Mouse (Mus musculus): ENCODE measurements around the gene Nes. TPM values are rescaled to one million over a fixed set of nuclear protein-coding genes. Genes with fewer than 3 reads are reported as not detected.

The Nes gene
- polyA plus RNA-seq, 1 experiment: 3.4 TPM

- Histone ChIP-seq H3K4me3 (replicated peaks; ENCODE audit: insufficient read depth, low read depth, low read length) (no peak overlapping the region), H3K4me1 (ENCODE audit: control insufficient read depth, insufficient read depth, low read length) (no peaks in the 10 kb centered on the region; the same call in 1 of the 2 replicates), H3K27ac (ENCODE audit: insufficient read depth, low read length) (no peak overlapping the region), H3K27me3 (ENCODE audit: control insufficient read depth, insufficient read depth, low read length) (peaks cover 7% of the 10 kb centered on the region; the same call in 1 of the 2 replicates)
- no peak for TF ChIP-seq POLR2A (IDR thresholded peaks at IDR 0.05; ENCODE audit: borderline replicate concordance, insufficient read depth, low read length)
- no peak for TF ChIP-seq CTCF (IDR thresholded peaks at IDR 0.05; ENCODE audit: borderline replicate concordance, insufficient read depth, low read depth, low read length)
- 86% methylated on average over 1 of the region's 1 CpGs for WGBS
- DNase-seq: no peak
These were observed 24.4 kb upstream of the Nes start for GRCm38 (mm10) chr3:87946541-87946860.

GRCm38 (mm10) chr3:87947056-87947810 is 23.6 kb upstream of the Nes start:
- no peak for DNase-seq

DNA sequence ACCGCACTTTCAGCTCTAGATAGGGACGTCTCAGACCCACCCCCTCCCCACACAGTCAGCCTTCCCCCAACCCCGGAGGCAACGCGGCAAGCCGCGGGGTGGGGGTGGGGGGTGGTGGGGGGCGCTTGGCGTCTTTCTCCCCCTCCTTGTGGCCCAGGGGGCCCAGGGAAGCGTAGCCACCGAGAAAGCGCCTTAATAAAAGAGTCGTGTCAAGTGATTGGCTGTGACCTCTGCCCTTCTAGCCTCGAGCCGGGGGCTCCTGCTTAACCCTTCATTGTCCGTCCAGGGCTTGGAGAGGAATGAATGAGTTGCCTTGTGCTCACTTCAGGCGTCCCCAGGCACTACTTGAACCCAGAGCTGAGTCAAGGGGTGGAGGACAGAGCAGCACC is 23.1 kb upstream of the Nes start:
- no peak for DNase-seq
- Histone ChIP-seq H3K27me3 (ENCODE audit: control insufficient read depth, insufficient read depth, low read length) (peaks cover 7% of the 10 kb centered on the region; the same call in 1 of the 2 replicates), H3K4me1 (ENCODE audit: control insufficient read depth, insufficient read depth, low read length) (no peaks in the 10 kb centered on the region; the same call in 1 of the 2 replicates), H3K4me3 (replicated peaks; ENCODE audit: insufficient read depth, low read depth, low read length) (no peak overlapping the region), H3K27ac (ENCODE audit: insufficient read depth, low read length) (no peak overlapping the region)
- WGBS: 1% methylated on average over 17 of the region's 17 CpGs
- no peak for TF ChIP-seq POLR2A (IDR thresholded peaks at IDR 0.05; ENCODE audit: borderline replicate concordance, insufficient read depth, low read length)
- TF ChIP-seq CTCF (IDR thresholded peaks at IDR 0.05; ENCODE audit: borderline replicate concordance, insufficient read depth, low read depth, low read length): no peak

More at GRCm38 (mm10) chr3:87947056-87947810, 23.6 kb upstream of the Nes start:
- 19% methylated on average over 26 of the region's 26 CpGs for WGBS
- H3K27ac ChIP-seq (ENCODE audit: insufficient read depth, low read length): no peak overlapping the region
- no peak for TF ChIP-seq CTCF (IDR thresholded peaks at IDR 0.05; ENCODE audit: borderline replicate concordance, insufficient read depth, low read depth, low read length)
- TF ChIP-seq POLR2A (IDR thresholded peaks at IDR 0.05; ENCODE audit: borderline replicate concordance, insufficient read depth, low read length): no peak
- no peak overlapping the region for H3K4me3 ChIP-seq (replicated peaks; ENCODE audit: insufficient read depth, low read depth, low read length)
- no peaks in the 10 kb centered on the region; the same call in 1 of the 2 replicates for H3K4me1 ChIP-seq (ENCODE audit: control insufficient read depth, insufficient read depth, low read length)
- H3K27me3 ChIP-seq (ENCODE audit: control insufficient read depth, insufficient read depth, low read length): peaks cover 7% of the 10 kb centered on the region; the same call in 1 of the 2 replicates

GRCm38 (mm10) chr3:87948378-87949265 is 22.3 kb upstream of the Nes start, which contains the start of gene Crabp2:
Gene Crabp2, plus strand, starts transcription at chr3:87948666.
- DNase-seq: no peak
- Histone ChIP-seq H3K4me3 (replicated peaks; ENCODE audit: insufficient read depth, low read depth, low read length) (no peak within 1 kb of the TSS), H3K27ac (ENCODE audit: insufficient read depth, low read length) (no peak within 1 kb of the TSS), H3K4me1 (ENCODE audit: control insufficient read depth, insufficient read depth, low read length) (no peaks in the 10 kb centered on the region; the same call in 1 of the 2 replicates), H3K27me3 (ENCODE audit: control insufficient read depth, insufficient read depth, low read length) (peaks cover 7% of the 10 kb centered on the region; the same call in 1 of the 2 replicates)
- TF ChIP-seq POLR2A (IDR thresholded peaks at IDR 0.05; ENCODE audit: borderline replicate concordance, insufficient read depth, low read length) (no peak), CTCF (IDR thresholded peaks at IDR 0.05; ENCODE audit: borderline replicate concordance, insufficient read depth, low read depth, low read length) (no peak)
- 5% methylated on average over 35 of the region's 35 CpGs for WGBS

DNA sequence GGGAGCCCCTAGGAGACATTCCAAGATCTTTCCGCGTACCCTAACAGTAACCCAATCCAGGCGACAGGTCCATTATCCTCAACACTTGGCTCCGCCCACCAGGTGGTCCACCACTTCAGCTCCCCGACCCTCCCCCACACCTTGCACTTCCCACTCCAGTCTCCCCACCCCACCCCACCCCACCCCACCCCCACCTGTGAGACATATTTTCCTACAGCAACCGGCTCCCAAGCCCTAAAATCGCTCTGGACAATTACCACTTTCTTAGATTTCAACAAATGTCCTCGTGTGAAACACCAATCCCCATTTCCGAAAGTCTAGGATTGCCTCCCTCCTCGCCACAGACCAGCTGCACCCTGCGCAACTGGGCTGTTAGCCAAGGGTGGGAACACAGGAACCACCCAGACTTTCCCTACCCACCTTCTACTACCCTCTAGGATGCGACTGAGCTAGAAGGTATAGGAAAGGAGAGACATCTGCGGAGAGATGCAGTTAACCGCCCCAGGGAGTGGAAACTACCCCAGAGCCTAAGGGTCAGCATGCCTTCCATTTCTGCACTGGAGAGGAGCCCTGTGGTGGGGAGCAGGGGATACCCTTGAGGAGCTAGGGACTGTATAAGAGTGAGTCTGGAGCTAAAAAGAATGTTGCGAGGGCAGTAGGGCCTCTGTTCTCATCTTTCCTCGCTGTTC is 21.5 kb upstream of the Nes start:
- Histone ChIP-seq H3K27me3 (ENCODE audit: control insufficient read depth, insufficient read depth, low read length) (peaks cover 7% of the 10 kb centered on the region; the same call in 1 of the 2 replicates), H3K4me3 (replicated peaks; ENCODE audit: insufficient read depth, low read depth, low read length) (no peak overlapping the region), H3K27ac (ENCODE audit: insufficient read depth, low read length) (no peak overlapping the region), H3K4me1 (ENCODE audit: control insufficient read depth, insufficient read depth, low read length) (no peaks in the 10 kb centered on the region; the same call in 1 of the 2 replicates)
- DNase-seq: no peak
- WGBS: 29% methylated on average over 16 of the region's 16 CpGs
- TF ChIP-seq POLR2A (IDR thresholded peaks at IDR 0.05; ENCODE audit: borderline replicate concordance, insufficient read depth, low read length): no peak
- no peak for TF ChIP-seq CTCF (IDR thresholded peaks at IDR 0.05; ENCODE audit: borderline replicate concordance, insufficient read depth, low read depth, low read length)

DNA sequence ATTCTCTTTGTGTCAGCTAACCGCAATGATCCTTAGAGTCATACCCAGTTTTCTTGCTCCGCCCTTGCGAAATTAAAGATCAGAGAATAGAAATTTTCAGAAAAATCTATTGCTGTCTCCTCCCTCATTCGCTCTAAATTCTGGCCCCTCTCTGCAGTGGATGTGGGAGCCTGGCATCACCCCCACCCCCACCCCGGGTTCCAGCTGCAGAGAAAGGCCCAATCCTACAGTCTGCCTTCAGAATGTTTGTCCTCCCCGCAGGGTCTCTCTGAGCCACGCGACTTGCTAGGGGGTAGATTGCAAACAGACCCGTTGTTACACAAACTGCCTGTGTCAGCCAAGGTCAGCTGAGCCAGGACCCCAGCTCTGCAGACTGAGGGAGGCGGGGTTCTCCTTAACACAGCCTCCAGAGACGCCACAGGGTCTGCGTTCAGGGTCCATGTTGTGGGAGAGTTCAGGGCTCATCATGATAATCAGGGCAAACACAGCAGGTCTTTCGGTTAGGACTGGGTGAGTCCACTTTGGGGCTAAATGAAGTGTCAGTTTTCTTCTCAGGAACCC is 20.8 kb upstream of the Nes start:
- WGBS: 43% methylated on average over 13 of the region's 13 CpGs
- Histone ChIP-seq H3K27ac (ENCODE audit: insufficient read depth, low read length) (no peak overlapping the region), H3K4me3 (replicated peaks; ENCODE audit: insufficient read depth, low read depth, low read length) (no peak overlapping the region), H3K4me1 (ENCODE audit: control insufficient read depth, insufficient read depth, low read length) (no peaks in the 10 kb centered on the region; the same call in 1 of the 2 replicates), H3K27me3 (ENCODE audit: control insufficient read depth, insufficient read depth, low read length) (peaks cover 7% of the 10 kb centered on the region; the same call in 1 of the 2 replicates)
- DNase-seq: no peak
- no peak for TF ChIP-seq CTCF (IDR thresholded peaks at IDR 0.05; ENCODE audit: borderline replicate concordance, insufficient read depth, low read depth, low read length)
- TF ChIP-seq POLR2A (IDR thresholded peaks at IDR 0.05; ENCODE audit: borderline replicate concordance, insufficient read depth, low read length): no peak

GRCm38 (mm10) chr3:87951946-87952345 is 18.9 kb upstream of the Nes start:
- no peak overlapping the region for H3K4me3 ChIP-seq (replicated peaks; ENCODE audit: insufficient read depth, low read depth, low read length)
- no peak for DNase-seq
- no peaks in the 10 kb centered on the region for H3K4me1 ChIP-seq (ENCODE audit: control insufficient read depth, insufficient read depth, low read length)
- TF ChIP-seq POLR2A (IDR thresholded peaks at IDR 0.05; ENCODE audit: borderline replicate concordance, insufficient read depth, low read length) (no peak), CTCF (IDR thresholded peaks at IDR 0.05; ENCODE audit: borderline replicate concordance, insufficient read depth, low read depth, low read length) (no peak)
- no peak overlapping the region for H3K27ac ChIP-seq (ENCODE audit: insufficient read depth, low read length)
- WGBS: 26% methylated on average over 12 of the region's 12 CpGs
- H3K27me3 ChIP-seq (ENCODE audit: control insufficient read depth, insufficient read depth, low read length): peaks cover 7% of the 10 kb centered on the region; the same call in 1 of the 2 replicates

Measured in cerebellum, adult 2 months (tissue).